Mouse (Mus musculus) left cerebral cortex, postnatal 14 days (tissue): Measurements from ENCODE around the gene Plekha3. TPM values are rescaled to one million over a fixed set of nuclear protein-coding genes. Genes with fewer than 3 reads are reported as not detected.

Experiments used
- DNase-seq, 2 experiments: peaks; one replicate each; pipeline ENCODE4 v3.0.0; 2021 to 2022; ENCODE audit warnings: low spot score in 2 of 2, mixed read lengths in 1 of 2
- intact Hi-C: fragments of 180-260 bp; cut with DNase I; formaldehyde crosslinking; loops from one replicate; pipeline ENCODE4 v1.15.1; 2025
- long read RNA-seq, 2 experiments: library from polyadenylated mRNA; stranded (forward); transcript quantifications; one replicate each; pipeline ENCODE4 v2.0.0; 2021
- total RNA-seq, 2 experiments: library from RNA; stranded (reverse); gene quantifications; 2 replicates each; pipeline ENCODE4 v1.2.3; 2021

The Plekha3 gene
- total RNA-seq, result 10 to 100 TPM; 25.9 to 29.1 TPM
- long read RNA-seq, experiment 1, transcript Plekha3-201 (8 exons, 2,534 nt), result major isoform, 40 of 47 reads
- long read RNA-seq, experiment 1, partial matches to known transcripts, result 3 of 47 reads
- long read RNA-seq, experiment 1, other reads (novel, unspliced or antisense), result 4 of 47 reads
- long read RNA-seq, experiment 2, transcript Plekha3-201 (8 exons, 2,534 nt), result major isoform, 48 of 52 reads
- long read RNA-seq, experiment 2, partial matches to known transcripts, result 2 of 52 reads
- long read RNA-seq, experiment 2, other reads (novel, unspliced or antisense), result 2 of 52 reads

DNA sequence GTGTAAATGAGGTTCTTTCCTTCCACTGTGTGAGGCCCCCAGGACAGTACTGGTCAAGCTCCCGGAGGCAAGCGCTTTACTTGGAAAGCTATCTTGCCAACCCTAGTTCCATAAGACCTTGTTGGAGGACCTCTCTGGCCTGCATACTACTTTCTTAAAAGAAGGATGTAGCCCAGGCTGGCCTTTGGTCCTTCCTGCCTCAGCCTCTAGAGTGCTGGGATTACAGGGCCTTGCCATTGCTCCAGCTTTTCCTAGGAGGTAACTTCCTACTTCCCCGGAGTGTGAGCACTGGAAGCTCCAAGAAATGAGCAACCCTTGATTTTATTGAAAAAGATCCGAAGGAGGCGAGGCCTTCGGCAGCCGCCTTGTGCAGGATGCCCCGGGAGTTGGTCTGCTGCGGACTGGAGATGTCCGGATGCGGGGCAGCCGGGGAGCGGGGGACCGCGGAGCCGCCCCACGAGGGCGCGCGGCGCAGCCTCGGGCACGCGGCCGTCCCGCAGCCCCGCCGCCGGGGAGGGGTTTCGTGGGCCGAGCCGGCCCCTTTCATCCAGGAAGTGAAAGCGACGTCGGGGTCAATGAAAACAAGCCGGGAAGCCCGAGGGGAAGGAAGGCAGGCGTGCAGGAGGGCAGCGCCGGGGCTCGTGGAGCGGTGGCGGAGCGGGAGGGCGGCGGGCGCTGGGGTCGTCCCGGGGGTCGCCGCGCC lies at the start of gene Plekha3:
Gene Plekha3 (plus strand): TSS at position 557 of the 703 bp plus-strand sequence.
- intact Hi-C loops, result no loop called here

GRCm38 (mm10) chr2:76630293-76630692 lies 44.8 kb upstream of the Plekha3 start:
- DNase-seq, result no peak
- intact Hi-C loops, result no loop called here

More for the DNA sequence above, at the start of gene Plekha3:
- DNase-seq, result peak; percentile 63 to 86

DNA sequence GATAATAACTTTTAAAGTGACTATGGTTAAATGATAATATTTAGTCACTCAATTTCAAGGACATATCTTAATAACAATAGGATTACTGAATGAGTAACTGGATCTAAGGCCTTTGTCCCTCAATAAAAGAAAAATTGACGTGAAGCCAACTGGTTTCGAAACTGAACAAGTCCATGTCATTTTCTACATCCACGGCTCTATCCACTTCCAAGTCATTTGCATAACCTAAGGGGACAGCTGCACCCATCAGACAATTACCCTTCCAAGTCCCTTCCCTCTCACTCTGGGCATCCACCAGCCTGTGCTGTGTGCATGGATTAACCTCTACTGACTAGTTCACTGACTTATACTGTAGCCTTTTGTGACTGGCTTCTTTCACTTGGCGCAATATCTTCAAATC lies 43.5 kb upstream of the Plekha3 start:
- DNase-seq, result no peak
- intact Hi-C loops, result no loop called here

GRCm38 (mm10) chr2:76639637-76640036 lies 35.4 kb upstream of the Plekha3 start:
- DNase-seq, result no peak
- intact Hi-C loops, result no loop called here

- DNase-seq, result no peak
- intact Hi-C loops, result no loop called here
These were observed 31.3 kb upstream of the Plekha3 start for GRCm38 (mm10) chr2:76643801-76644200.

GRCm38 (mm10) chr2:76647441-76647869 lies 27.6 kb upstream of the Plekha3 start:
- peak in 1 of 2 experiments; percentile 12 for DNase-seq
- intact Hi-C loops, result no loop called here

- DNase-seq, result peak; percentile 95 to 96
- intact Hi-C loops, result no loop called here
These were observed 27.1 kb upstream of the Plekha3 start, which contains the start of the genes Prkra and Pjvk for GRCm38 (mm10) chr2:76647883-76648570. Prkra (minus strand) TSS chr2:76648015. Pjvk (plus strand) TSS chr2:76648476.

- no peak for DNase-seq
- intact Hi-C loops, result no loop called here
These were observed 26.4 kb upstream of the Plekha3 start for GRCm38 (mm10) chr2:76648666-76649141.

DNA sequence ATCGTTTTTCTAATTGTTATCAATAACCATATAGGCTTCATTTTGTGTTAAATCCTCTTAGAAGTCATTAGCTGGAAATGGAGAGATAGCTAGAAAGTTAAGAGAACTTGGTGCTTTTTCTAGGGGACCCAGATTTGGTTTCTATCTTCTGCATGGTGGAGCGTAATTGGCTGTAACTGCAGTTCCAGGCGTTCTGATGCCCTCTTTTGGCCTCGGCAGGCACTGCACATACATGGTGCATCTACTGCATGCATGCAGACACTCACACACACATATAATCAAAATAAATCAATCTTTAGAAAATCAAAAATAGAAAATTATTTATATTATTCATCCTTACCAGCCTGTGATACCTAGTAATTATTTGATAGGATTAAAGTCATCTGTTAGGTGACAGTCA lies 22.0 kb upstream of the Plekha3 start:
- intact Hi-C loops, result no loop called here

DNA sequence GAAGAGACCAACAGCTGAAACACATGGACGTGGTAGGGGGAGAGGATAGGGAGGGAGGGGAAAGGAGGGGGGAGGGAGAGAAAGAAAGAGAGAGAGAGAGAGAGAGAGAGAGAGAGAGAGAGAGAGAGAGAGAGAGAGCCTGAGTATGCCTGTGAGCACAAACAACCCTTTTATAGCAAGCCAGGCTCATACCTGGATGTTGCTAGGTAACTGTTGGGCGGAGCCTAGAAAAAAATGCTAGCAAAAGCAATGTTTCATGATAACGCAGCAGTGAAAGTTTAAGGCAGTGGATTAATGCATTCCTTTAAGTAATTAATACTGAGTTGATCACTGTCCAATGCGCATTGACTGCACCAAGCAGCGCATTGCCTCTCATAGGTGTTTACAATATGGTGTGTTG lies 20.4 kb upstream of the Plekha3 start:
- intact Hi-C loops, result no loop called here
- no peak for DNase-seq

More for the DNA sequence above, 22.0 kb upstream of the Plekha3 start:
- no peak for DNase-seq

- intact Hi-C loops, result no loop called here
- DNase-seq, result no peak
These were observed 19.6 kb upstream of the Plekha3 start for GRCm38 (mm10) chr2:76655444-76655843.

- DNase-seq, result no peak
- intact Hi-C loops, result no loop called here
These were observed 19.1 kb upstream of the Plekha3 start for GRCm38 (mm10) chr2:76655982-76656381.

DNA sequence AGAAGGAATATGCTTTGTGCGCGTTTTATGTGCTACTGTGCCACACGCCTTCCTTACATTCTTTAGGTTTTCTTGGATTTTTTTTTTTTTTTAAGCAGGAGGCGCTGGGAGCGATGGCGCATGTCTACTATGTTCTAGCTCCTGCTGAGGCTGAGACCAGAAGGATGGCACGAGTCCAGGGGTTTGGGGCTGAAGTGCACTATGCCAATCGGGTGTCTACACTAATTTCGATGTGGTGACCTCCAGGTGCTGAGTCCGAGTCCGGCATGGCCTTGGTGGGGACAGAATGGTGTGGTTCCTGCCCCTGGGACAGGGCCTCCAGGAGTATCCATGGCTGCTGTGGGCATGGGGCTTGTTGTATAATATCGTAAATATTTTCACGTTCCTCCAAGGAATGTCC lies 16.5 kb upstream of the Plekha3 start:
- intact Hi-C loops, result no loop called here
- no peak for DNase-seq

DNA sequence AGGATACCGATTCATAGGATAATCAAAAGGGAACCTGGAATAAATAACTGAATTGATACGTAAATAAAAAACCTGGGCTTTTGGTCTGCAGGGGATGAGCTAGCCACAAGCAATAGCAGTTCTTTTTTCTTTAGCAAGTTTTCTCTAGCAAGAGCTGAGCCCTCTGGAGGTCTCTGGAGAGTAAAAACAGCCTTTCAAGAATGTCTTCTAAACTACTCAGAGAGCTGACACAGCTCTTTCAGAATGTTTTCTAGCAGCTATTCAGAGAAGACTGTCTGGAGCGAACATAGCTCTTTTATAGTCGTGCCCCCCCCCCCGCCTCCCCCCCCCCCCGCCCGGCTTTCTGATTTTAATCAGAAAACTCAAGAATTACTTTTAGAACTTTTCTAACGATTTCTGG lies 15.7 kb upstream of the Plekha3 start:
- intact Hi-C loops, result no loop called here
- no peak for DNase-seq

DNA sequence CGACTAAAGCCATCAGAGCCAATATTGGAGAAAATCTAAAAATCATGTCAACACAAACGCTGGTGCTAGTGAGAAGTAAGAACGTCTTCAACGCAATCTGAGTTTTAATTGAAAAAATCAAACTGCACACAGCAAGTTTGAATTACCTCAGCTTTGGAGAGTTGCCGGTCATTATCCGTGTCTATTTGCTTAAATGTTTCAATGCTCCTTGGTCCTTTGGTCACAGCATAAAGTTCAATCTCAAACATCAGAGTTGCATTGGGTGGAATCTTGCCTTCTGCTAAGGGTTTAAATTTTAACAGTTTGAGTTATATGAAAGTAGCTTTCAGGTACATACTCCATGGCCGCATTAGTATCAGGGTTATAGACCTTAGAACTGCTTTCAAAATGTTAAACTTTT lies 9.6 kb upstream of the Plekha3 start:
- DNase-seq, result no peak
- intact Hi-C loops, result no loop called here

DNA sequence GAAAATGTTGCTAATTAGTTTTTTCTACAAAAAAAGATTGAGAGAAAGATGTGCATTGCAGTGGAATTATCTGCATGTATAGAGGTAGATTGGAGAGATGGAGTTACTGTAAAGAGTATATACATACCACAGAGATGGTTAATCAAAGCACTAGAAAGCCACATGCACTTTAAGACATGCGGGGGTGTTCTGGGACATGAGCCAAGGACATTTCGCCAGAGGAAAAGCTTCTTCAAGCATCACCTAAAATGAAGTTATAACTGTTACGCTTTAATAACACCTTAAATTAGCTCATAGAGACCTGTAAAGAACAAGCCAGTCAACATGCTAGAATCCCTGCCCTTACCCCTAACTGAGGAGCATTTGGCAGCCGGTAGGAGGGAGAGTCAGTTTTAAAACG lies 7.9 kb upstream of the Plekha3 start:
- intact Hi-C loops, result no loop called here

GRCm38 (mm10) chr2:76671641-76672040 lies 3.4 kb upstream of the Plekha3 start:
- no peak for DNase-seq
- intact Hi-C loops, result no loop called here

More for the DNA sequence above, 7.9 kb upstream of the Plekha3 start:
- peak in 1 of 2 experiments; percentile 51 for DNase-seq

GRCm38 (mm10) chr2:76672134-76672745 lies 2.8 kb upstream of the Plekha3 start:
- DNase-seq, result no peak
- intact Hi-C loops, result no loop called here

- intact Hi-C loops, result no loop called here
These were observed 2.1 kb upstream of the Plekha3 start, which contains the start of gene Fkbp7 for GRCm38 (mm10) chr2:76672966-76673392. Fkbp7 (minus strand) TSS chr2:76673116.

More at GRCm38 (mm10) chr2:76672966-76673392, 2.1 kb upstream of the Plekha3 start, which contains the start of gene Fkbp7:
- DNase-seq, result peak; percentile 88 to 92
